Mouse (Mus musculus) bone marrow macrophage, adult 2 months (primary cell): Measurements from ENCODE around the gene Mtmr4.

Experiments
- CTCF ChIP-seq: IDR thresholded peaks from 2 replicates; pipeline ENCODE4 v1.5.1; 2012; ENCODE audit warnings: low read depth, mild to moderate bottlenecking, low read length, moderate library complexity
- POLR2A ChIP-seq: IDR thresholded peaks from 2 replicates; pipeline ENCODE4 v1.6.1; 2012; ENCODE audit warnings: mild to moderate bottlenecking, low read depth, low read length, borderline replicate concordance

DNA sequence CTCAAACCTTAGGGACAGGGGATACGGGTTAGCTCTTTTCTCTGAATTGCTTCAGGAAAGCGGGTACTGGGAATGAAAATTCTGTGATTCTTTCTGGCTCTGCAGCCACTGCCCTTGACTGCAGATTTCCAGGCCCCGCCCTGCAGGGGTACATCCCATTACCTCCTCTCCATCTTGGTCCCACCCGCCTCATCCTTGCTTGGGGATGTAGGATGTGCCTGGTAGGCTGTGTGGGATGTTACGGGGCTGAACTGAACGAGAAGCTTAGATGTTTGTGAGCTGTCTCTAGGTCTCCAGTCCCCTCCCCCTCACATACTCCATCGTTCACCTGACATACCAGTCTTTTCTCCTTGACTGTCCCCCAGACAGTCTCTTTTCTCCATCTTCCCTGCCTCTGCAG lies 4.0 kb downstream of the Mtmr4 start:
- TF ChIP-seq CTCF (no peak), POLR2A (no peak)
